Mouse (Mus musculus) ES-Bruce4 (cell line): ENCODE measurements at regions not wholly inside any gene's neighbourhood (a gene's known extent, or its start where the extent isn't known, plus 50 kb on each side); places are given as distances from the start of the nearest gene placed in this dataset.

Experiments
- H3K27ac ChIP-seq: 2 replicates; pipeline ENCODE4 v1.5.1; 2012; ENCODE audit warnings: low read length, inconsistent platforms; ENCODE audit not compliant: insufficient read depth
- H3K27me3 ChIP-seq: 2 replicates; pipeline ENCODE4 v1.6.1; 2012; ENCODE audit warnings: mild to moderate bottlenecking, low read length, inconsistent platforms; ENCODE audit not compliant: control insufficient read depth, poor library complexity, insufficient read depth, severe bottlenecking
- H3K36me3 ChIP-seq: 2 replicates; pipeline ENCODE4 v1.6.1; 2012; ENCODE audit warnings: inconsistent platforms, mild to moderate bottlenecking, low read length, moderate library complexity; ENCODE audit not compliant: control insufficient read depth, poor library complexity, insufficient read depth, severe bottlenecking
- H3K4me1 ChIP-seq: one replicate; pipeline ENCODE4 v1.8.1; 2011; ENCODE audit warnings: low read length; ENCODE audit not compliant: control insufficient read depth, insufficient read depth
- H3K4me3 ChIP-seq: 2 replicates; pipeline ENCODE4 v1.5.1; 2011; ENCODE audit warnings: low read depth, mild to moderate bottlenecking, low read length
- H3K9ac ChIP-seq: 2 replicates; pipeline ENCODE4 v1.6.1; 2012; ENCODE audit warnings: low read depth, mild to moderate bottlenecking, inconsistent platforms; ENCODE audit not compliant: poor library complexity, severe bottlenecking
- H3K9me3 ChIP-seq: replicated peaks from 2 replicates; pipeline ENCODE4 v1.6.1; 2012; ENCODE audit warnings: mild to moderate bottlenecking, low read length, inconsistent platforms; ENCODE audit not compliant: control insufficient read depth, poor library complexity, insufficient read depth, severe bottlenecking
- CTCF ChIP-seq: IDR thresholded peaks from one replicate; pipeline ENCODE4 v1.8.1; 2011; ENCODE audit warnings: low read depth, low read length
- EP300 ChIP-seq: IDR thresholded peaks from 2 replicates; pipeline ENCODE4 v1.6.1; 2011; ENCODE audit warnings: low read depth, low read length; ENCODE audit not compliant: insufficient read depth
- POLR2A ChIP-seq: IDR thresholded peaks from one replicate; pipeline ENCODE4 v1.8.1; 2011; ENCODE audit warnings: low read length; ENCODE audit not compliant: insufficient read depth

DNA sequence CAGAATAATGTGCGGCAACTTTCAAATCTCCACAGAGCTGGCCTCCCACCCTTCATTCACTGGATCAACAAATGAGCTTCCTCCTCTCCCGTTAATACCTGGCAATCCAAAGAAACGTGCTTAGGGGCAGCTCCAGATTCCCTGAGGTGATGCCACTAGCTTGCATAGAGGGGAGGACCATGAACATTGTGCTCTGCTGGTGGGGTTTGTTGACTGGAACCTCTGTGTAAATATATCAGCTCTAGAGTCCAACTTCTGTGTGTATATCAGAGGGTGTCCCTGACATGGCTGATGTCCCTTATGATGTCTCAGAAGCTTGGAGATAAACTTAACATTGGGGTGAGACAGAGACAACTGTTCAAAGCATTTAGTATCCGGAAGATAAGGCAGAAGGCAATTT lies 209.6 kb upstream of the Prep start:
- TF ChIP-seq POLR2A (no peak), CTCF (no peak), EP300 (no peak)
- Histone ChIP-seq H3K9me3 (no peaks in the 10 kb centered on the region), H3K4me3 (no peak overlapping the region), H3K27me3 (no peaks in the 10 kb centered on the region), H3K9ac (no peak overlapping the region), H3K4me1 (no peaks in the 10 kb centered on the region), H3K27ac (no peak overlapping the region), H3K36me3 (no peaks in the 10 kb centered on the region)

DNA sequence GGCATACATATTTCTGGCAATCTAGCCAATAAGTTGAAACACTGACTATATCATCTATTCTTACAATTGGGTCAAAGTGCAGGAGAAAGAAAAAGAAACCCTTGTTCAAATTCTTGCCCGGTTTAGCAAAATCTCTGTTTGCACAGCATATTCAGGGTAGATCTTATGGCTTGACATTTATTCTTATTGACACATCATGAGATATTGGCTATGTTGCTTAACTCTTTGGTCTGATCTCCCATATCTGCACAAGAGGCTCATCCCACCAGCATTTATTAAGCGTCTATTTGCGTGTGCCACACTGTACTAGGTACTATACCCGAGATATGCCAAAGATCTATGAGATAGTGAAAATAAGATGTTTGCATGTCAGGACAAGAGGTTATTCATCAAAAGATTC lies 212.9 kb upstream of the Prep start:
- no peaks in the 10 kb centered on the region for H3K9me3 ChIP-seq
- H3K27ac ChIP-seq = no peak overlapping the region
- no peak overlapping the region for H3K4me3 ChIP-seq
- H3K27me3 ChIP-seq = no peaks in the 10 kb centered on the region
- no peak for TF ChIP-seq POLR2A
- TF ChIP-seq CTCF = no peak
- TF ChIP-seq EP300 = no peak
- no peaks in the 10 kb centered on the region for H3K36me3 ChIP-seq
- H3K9ac ChIP-seq = no peak overlapping the region
- no peaks in the 10 kb centered on the region for H3K4me1 ChIP-seq

DNA sequence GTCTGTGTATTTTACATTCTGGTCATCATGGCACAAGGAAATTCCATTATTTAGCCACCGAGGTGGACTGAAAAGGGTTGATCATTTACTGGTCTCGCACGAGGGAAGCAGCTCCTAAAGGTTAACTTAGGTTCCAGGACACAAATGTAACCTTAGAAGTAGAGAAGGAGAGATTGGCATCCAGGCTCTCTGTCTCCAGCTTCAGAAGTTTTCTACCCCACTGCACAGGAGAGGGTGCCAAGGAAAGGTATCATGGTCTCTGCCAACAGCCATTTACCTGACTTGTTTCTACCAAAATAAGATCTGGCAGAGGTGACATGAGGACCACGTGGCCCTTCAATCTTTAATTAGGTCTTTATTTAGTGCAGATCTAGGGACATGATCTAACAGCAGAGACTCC lies 218.0 kb upstream of the Prep start:
- Histone ChIP-seq H3K9ac (no peak overlapping the region), H3K36me3 (no peaks in the 10 kb centered on the region), H3K27me3 (no peaks in the 10 kb centered on the region), H3K4me3 (no peak overlapping the region), H3K4me1 (no peaks in the 10 kb centered on the region), H3K27ac (no peak overlapping the region), H3K9me3 (no peaks in the 10 kb centered on the region)
- TF ChIP-seq CTCF = no peak
- no peak for TF ChIP-seq EP300
- no peak for TF ChIP-seq POLR2A

DNA sequence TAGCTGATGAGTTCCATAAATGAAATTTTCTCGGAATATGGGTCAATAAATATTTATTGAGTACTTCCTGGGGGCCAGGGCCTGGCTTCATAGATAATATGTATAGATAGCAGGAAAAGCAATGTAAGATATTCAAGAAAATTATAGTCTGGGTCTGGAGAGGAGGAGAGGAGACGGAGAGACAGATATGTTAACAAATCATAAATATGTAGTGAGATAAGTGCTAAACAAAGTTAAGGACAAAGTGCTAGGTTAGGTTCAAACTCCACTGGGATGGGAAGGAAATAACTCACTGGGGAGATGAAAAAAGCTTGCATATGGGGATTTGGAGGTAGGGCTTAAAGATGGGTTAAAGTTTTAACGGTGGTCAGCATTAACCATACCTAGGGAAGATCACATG lies 220.2 kb upstream of the Prep start:
- TF ChIP-seq CTCF (no peak), POLR2A (no peak), EP300 (no peak)
- H3K27ac ChIP-seq = no peak overlapping the region
- no peak overlapping the region for H3K4me3 ChIP-seq
- no peaks in the 10 kb centered on the region for H3K36me3 ChIP-seq
- no peaks in the 10 kb centered on the region for H3K27me3 ChIP-seq
- H3K9me3 ChIP-seq = no peaks in the 10 kb centered on the region
- H3K9ac ChIP-seq = no peak overlapping the region
- H3K4me1 ChIP-seq = no peaks in the 10 kb centered on the region

DNA sequence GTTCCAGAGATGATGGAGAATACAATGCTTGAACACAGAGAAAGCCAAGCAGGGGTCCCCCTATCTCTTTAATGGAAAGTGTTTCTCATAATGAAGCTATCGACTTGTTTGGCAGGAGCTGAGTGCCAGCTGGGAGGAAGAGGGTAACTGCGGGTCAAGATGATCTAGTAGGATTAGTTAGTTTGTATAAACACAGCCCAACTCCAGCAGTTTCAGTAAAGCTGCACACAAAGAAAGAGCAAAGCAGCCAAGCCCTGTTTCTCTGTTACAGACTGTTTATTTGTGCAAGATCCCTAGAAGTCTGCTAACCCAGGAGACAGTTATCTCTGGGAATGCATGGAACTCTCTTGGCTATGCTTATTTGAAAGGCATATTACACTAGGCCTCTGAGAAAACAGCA lies 220.9 kb upstream of the Prep start:
- Histone ChIP-seq H3K27ac (no peak overlapping the region), H3K4me1 (no peaks in the 10 kb centered on the region)
- TF ChIP-seq EP300 (no peak), POLR2A (no peak), CTCF (no peak)

DNA sequence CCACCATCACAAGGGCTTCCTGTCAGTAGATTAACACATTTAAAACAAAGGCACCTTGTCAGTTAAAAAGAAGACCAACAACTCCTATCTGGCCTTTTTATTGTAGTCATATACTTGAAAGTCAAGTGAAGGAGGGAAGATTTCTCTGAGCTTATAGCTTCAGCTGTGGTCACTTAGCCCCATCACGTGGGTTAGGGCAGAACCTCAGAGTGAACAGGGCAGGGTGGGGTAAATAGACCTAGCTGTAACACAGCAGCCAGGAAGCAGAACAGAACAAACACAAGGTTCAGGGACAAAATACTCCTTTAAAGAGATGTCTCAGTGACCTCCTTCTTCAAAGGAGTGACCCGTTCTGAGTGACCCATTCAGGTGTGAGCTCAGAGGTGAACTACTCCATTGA lies 226.6 kb upstream of the Prep start:
- H3K9me3 ChIP-seq = no peaks in the 10 kb centered on the region
- TF ChIP-seq POLR2A (no peak), CTCF (no peak), EP300 (no peak)
- H3K9ac ChIP-seq = no peak overlapping the region
- no peak overlapping the region for H3K4me3 ChIP-seq
- no peak overlapping the region for H3K27ac ChIP-seq
- no peaks in the 10 kb centered on the region for H3K36me3 ChIP-seq
- H3K4me1 ChIP-seq = no peaks in the 10 kb centered on the region
- no peaks in the 10 kb centered on the region for H3K27me3 ChIP-seq

More for the DNA sequence above, 220.9 kb upstream of the Prep start:
- H3K9me3 ChIP-seq = no peaks in the 10 kb centered on the region
- H3K36me3 ChIP-seq = no peaks in the 10 kb centered on the region
- H3K27me3 ChIP-seq = no peaks in the 10 kb centered on the region
- no peak overlapping the region for H3K9ac ChIP-seq
- no peak overlapping the region for H3K4me3 ChIP-seq
